Mouse (Mus musculus) layer of hippocampus, postnatal 14 days (tissue): ENCODE results near the gene Tmem229a. TPM values are rescaled to one million over a fixed set of nuclear protein-coding genes. Genes with fewer than 3 reads are reported as not detected.
A peak's percentile ranks its signal among the peaks of the same experiment; 100 is the strongest.

Source experiments
- DNase-seq, 2 experiments: peaks; one replicate each; pipeline ENCODE4 v3.0.0; 2021 to 2022; ENCODE audit warnings: low spot score in 2 of 2, mixed read lengths in 1 of 2
- long read RNA-seq, 2 experiments: library from polyadenylated mRNA; stranded (forward); transcript quantifications; one replicate each; pipeline ENCODE4 v2.0.0; 2021
- total RNA-seq, 2 experiments: library from RNA; stranded (reverse); gene quantifications; 2 replicates each; pipeline ENCODE4 v1.2.3; 2021

The Tmem229a gene
- 10 to 100 TPM; 43.7 to 44.9 TPM for total RNA-seq
- long read RNA-seq, experiment 1, full-length matches to known transcripts = 64 of 64 reads
- long read RNA-seq, experiment 1, partial matches to known transcripts = 0 of 64 reads
- long read RNA-seq, experiment 1, other reads (novel, unspliced or antisense) = 0 of 64 reads
- long read RNA-seq, experiment 2, full-length matches to known transcripts = 55 of 56 reads
- long read RNA-seq, experiment 2, partial matches to known transcripts = 0 of 56 reads
- long read RNA-seq, experiment 2, other reads (novel, unspliced or antisense) = 1 of 56 reads

DNA sequence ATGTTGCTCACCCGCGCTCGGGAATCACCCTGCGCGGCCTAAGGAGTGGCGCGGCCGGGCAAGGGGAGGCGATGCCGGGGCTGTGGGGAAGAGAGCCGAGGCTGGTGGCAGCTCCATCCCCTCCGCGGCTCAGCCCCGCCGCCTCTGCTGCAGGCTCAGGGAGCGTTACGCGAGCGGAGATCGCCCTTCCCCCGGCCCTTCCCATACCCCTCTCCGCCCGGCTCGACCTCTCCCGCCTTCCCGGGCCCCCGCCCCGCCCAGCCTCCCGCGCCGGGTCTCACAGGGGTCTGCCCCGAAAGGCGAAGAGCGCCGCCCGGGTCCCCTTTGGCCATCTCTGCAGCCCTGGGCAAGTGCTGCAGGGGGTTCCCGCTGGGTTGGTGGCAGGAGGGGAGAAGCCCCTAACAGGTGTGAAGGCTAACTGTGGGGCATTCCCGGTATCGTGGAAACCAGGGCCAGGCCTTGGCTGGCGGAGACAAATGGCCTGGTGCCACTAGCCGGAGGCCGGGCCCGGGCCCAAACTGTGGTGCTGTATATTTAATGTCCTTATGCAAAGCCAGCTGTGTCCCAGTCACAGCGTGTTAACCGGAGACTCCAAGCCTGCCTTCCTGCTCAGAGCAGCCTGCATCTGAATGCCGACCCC, at the start of gene Tmem229a:
Gene Tmem229a (minus strand): TSS at position 352 of the 640 bp plus-strand sequence.
- DNase-seq = peak; percentile 74 to 80

GRCm38 (mm10) chr6:24993754-24994153, 37.7 kb upstream of the Tmem229a start:
- no peak for DNase-seq

DNA sequence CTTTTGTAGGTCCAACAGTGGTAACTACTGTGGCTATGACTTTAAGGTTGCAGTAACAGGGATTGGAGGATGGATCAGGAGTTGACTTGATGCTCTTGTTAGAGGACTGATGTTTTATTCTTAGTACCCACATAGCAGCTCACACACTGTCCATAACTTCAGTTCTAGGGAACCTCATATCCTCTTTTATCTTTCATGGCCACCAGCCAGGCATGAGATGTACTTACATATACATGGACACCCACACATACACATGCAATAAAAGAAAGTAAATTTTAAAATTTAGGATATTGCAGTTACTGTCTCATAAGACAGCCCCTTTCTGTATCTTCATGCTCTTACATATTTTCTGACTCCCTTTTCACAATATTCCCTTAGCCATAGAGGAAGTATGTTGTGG, 33.7 kb upstream of the Tmem229a start:
- DNase-seq = no peak

DNA sequence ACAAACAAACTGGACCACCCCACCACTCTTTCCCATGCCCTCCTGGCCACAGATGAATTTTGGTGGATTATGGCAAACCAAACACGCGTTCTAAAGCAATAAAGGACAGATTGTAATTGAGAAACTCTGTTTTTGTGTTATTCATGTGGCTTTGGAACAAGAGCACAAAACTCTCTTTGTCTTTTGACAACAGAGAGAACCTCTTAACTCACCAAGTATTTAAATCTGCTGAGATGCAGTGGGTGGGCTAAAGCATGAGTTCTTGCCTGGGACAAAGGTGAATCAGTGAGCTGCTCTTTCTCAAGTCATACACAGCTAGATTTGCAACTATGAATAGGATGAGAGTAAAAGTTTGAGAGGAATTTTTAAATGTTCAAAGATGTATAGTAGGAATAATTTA, 20.1 kb upstream of the Tmem229a start:
- no peak for DNase-seq

DNA sequence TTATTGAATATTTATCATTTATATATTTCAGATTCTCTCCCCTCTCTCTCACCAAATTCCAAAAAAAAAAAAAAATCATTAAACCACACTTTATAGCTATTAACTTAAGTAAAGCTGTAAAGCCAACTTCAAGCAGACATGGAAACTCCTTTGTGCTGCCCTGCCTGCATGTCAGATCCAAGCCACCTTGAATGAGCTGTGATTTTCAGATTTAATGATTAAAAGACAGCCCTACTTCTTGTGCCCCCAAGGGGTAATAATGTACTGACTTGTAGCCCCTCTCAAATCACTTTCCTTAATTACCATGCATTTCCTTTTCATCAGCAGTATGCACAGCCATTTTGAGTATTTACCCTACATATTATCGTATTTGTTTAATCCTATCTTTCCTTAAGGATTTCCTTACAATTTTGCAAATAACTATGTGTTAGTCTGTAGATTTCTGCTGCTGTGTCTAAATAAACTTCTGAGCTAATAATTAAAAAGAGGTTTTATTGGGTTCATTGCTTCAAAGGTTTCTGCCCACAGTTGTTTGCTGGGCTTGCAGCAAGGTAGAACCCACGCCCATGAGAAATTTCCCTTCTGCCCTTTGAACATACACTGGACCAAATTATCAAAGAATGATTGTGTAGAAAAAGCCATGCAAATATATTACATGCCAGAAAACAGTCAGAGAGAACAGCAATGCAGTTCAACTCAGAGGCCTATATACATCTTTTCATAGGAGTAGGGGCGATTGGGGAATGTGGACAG, 12.6 kb upstream of the Tmem229a start:
- DNase-seq = no peak

DNA sequence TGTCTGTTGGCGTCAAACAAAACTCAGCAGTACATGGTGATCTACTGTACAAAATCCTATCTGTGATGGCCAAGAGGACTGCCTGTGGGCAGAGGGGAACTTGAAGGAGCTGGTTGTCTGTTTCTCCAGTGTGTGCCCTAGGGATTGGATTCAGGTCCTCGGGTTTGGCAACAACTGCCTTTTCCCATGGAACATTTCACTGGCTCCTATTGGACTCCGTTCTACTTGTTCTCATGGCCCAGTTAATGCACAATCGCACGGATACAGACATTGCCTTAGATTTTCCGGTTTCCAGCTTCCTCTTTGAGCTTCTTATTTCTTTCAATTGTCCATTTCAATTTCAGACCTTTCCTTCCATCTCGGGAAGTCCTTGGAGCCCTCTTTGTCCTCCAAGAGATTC, 11.6 kb upstream of the Tmem229a start:
- DNase-seq = no peak

DNA sequence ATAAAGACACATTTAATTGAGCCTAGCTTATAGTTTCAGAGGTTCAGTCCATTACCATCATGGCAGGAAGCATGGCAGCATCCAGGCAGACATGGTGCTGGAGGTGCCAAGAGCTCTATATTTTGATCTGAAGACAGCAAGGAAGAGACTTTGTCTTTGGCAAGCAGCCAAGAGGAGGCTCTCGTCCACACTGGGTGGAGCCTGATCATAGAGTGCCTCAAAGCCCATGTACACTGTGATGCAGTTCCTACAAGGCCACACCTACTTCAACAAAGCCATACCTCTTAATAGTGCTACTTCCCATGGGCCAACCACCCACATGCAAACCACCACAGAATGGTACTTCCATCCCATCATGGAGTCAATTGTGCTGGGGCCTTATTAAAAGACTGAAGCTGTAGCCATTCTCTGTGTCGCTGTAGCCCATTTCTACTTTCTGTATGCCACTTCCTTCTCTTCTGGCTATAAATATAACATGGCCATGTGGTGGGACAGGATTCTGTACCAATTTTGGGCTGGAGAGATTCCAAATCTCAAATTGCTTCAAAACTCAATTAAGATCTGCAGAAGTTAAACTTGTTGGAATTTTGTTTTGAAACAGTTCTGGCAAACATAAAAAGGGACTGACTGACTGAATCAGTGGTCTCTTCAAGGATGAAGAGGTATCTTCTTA, 10.0 kb upstream of the Tmem229a start:
- DNase-seq = no peak

- DNase-seq = no peak
These were observed 7.7 kb upstream of the Tmem229a start for GRCm38 (mm10) chr6:24963754-24964153.

DNA sequence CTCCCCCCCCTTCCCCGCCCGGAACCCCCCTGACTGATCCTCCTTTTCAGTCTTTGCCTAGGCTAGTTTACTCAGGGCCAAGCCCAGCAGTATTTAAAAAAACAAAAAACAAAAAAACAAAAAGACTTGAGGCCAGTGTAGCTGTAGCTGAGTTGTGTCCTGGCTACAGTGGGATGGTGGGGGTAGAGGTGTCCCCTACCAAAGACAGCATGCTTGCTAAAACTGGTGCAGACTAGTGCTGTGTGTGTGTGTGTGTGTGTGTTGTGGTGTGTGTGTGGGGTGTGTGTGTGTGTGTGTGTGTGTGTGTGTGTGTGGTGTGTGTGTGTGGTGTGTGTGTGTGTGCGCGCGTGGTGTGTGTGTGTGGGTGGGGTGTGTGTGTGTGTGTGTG, 483 bp upstream of the Tmem229a start:
- no peak for DNase-seq

DNA sequence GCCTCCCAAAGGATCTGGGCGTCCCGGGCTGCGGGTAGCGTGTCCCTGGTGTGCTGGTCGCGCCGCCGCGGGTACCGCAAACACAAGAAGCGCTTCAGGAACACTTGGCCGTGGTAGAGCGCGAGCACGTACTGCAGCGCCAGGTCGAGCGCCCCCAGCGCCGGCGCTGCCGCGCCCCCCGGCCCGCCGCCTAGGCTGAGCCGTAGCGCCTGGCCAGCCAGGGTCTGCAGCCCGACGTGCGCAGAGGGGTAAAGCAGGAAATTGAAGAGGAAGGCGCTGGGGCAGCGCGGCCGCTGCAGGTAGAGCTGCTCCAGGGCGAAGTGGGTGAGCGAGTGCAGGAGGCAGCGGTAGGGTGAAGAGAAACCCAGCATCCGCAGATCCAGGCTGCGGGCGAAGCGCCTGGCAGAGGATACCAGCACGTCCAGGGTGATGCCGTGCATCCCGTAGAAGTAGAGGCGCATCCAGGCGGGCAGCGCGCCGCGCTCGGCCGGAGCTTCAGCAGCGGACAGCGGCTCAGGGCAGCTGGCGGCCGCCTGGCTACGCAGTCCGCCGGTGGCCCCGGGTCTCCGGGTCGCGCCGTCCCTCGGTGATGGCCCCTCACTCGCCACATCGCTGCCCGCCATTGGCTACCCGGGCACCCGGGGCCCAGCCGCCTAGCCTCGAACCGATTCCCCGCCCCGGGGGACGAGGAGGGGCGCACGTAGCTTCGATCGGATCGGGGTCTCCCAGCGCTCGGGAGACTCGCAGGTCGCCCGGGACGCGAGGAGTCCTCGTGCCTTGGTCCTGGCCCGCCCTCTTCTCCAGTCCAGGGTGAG, 759 bp downstream of the Tmem229a start:
- peak; percentile 58 to 78 for DNase-seq

- DNase-seq = no peak
These were observed 2.0 kb downstream of the Tmem229a start for GRCm38 (mm10) chr6:24954126-24954525.

- DNase-seq = no peak
These were observed 3.8 kb downstream of the Tmem229a start for GRCm38 (mm10) chr6:24952341-24952740.

- DNase-seq = no peak
These were observed 5.4 kb downstream of the Tmem229a start for GRCm38 (mm10) chr6:24950669-24951068.

DNA sequence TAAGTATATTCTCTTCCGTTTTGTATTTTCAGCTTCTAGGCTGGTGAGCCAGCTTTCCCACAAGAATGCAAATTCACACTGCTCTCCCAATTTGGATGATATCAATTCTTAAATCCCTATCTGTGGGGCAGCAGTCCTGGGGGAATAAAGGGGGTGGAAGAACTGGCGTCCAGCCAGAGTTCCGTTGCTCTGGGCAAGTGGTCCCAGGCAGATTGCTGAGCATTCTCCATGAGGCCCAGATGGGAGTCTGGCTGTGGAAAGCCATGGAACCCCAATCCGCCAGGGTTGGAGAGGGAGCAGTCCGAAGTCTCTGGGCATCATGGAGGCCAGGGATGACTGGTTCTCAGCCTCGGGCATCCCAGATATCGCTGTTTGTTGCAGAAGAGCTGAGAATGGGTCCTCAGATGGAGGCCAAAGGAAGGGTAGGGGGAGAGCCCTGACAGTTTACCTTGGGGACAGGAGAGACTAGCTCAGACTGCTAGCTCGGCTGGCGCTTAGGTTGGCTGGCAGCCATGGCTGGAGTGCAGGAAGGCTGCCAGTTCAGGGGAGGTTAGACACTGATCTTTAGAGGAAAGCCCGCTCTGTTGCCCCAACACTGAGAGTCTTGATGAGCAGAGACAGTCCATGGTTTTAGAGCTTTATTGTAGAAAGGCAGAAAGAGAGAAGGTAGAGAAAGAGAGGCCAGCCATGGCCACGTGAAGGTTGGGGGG, 30.9 kb downstream of the Tmem229a start:
- peak in 1 of 2 experiments; percentile 19 for DNase-seq

- no peak for DNase-seq
These were observed 42.5 kb downstream of the Tmem229a start for GRCm38 (mm10) chr6:24913591-24913990.

DNA sequence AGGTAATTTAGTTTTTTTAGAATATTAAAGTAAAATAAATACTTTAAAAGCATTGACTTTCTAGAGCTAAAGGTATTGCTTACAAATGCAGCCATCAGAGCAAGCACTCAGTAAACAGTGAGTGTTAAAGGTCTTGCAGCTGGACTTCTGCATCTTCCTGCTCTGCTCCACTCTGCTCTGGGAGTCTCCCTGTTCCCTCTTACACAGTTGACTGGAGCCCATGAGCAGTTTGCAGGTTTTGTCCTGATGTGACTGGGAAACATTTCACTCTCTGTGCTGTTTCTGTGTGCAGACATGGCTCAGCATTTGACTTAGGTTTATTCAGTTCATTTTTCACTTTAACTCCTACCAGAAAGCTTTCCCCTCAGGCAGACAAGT, 45.4 kb downstream of the Tmem229a start:
- DNase-seq = no peak

- DNase-seq = no peak
These were observed 45.9 kb downstream of the Tmem229a start for GRCm38 (mm10) chr6:24910016-24910727.

DNA sequence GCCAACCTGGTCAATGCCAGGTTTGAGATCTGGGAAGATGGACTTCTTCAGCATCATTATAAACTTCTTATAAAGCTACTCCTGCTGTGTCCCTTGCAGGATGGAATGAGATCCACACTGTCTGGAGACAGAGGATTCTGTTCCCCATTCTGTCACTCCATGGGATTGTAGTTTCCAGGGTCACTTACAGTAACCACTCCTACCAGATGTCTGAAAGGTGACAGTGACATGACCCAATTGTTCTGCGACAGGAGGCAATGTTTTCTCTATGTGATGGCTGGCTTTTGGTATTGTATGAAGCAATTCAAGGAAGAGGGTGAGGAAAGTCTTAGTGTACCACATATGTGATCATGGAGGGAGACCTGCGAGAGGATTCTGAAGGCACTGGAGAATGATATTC, 48.3 kb downstream of the Tmem229a start:
- no peak for DNase-seq

DNA sequence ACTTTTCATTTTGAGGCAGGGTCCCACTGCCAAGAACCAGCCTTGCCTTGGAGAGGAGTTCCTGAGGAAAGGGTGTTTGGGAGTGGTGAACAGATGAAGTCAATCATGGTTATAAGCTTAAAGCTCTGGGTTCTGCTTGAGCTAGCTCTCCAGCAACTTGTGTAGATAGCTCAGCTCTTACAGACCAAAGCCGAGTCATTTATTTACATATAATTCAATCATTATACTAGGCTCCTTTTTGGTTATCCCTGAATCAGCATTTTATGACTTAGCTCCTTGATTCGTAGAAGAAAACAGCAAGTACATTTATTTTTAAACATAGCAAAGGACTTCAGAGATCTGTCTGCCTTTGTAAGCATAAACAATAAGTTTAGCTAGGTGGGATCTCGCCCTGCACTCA, 51.0 kb downstream of the Tmem229a start:
- DNase-seq = no peak
